Mouse (Mus musculus): ENCODE results near the gene Areg. TPM values are rescaled to one million over a fixed set of nuclear protein-coding genes. Genes with fewer than 3 reads are reported as not detected.
A peak's percentile ranks its signal among the peaks of the same experiment; 100 is the strongest.

Gene Areg
- total RNA-seq (2014; rRNA removed) = 1.6 TPM in 1 of 2 replicates, not detected in the other
- 0.77 and 0.94 TPM in 2 replicates for polyA plus RNA-seq (2015; fragmentation: Nextera tagmentation; extraction: Ambion mirVana)

DNA sequence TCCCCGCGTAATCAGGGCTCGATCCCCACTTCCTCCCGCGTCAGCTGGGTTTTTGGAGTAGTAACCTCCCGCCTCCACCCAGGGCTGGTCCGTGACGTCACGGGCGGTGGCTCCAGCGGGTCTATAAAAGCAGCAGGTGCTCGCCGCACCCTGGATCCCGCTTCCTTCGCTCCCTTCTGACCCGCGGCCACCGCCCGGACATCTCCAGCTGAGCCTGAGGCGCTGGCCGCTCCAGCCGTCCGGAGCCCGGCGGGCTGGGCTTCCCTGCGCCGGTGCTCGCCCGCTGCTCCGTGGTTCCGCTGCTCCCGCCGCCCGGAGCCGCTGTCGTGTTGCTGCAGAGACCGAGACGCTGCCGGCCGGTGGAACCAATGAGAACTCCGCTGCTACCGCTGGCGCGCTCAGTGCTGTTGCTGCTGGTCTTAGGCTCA lies at the start of gene Areg:
Gene Areg, plus strand, starts transcription at position 154 of the 428 bp plus-strand sequence.
- 0 out of 2 replicates have a peak, but pooled peaks have one; percentile 24 for TF ChIP-seq CTCF (IDR thresholded peaks at IDR 0.05; ENCODE audit: low read depth)
- peak; percentile 91 for ATAC-seq
- peak; percentile 68 for DNase-seq (ENCODE audit: low spot score)
- peak within 1 kb of the TSS; percentile 87 for H3K4me2 ChIP-seq (ENCODE audit: low read depth, low read length)
- H3K9ac ChIP-seq (replicated peaks; ENCODE audit: low read length) = peak within 1 kb of the TSS; percentile 44; the same call in 1 of the 2 replicates
- peaks cover 6% of the 10 kb centered on the region; the same call in 1 of the 2 replicates for H3K27me3 ChIP-seq (ENCODE audit: insufficient read depth, low read length)
- H3K36me3 ChIP-seq (ENCODE audit: insufficient read depth, low read length) = no peaks in the 10 kb centered on the region
- WGBS = under 1% methylated on average over 44 of the region's 44 CpGs
- H3K9me3 ChIP-seq (ENCODE audit: low read length) = no peaks in the 10 kb centered on the region
- no peak within 1 kb of the TSS for H3K27ac ChIP-seq
- H3K4me1 ChIP-seq (ENCODE audit: insufficient read depth, low read length) = no peaks in the 10 kb centered on the region; the same call in 1 of the 2 replicates
- H3K4me3 ChIP-seq (ENCODE audit: low read length) = peak within 1 kb of the TSS; percentile 55

DNA sequence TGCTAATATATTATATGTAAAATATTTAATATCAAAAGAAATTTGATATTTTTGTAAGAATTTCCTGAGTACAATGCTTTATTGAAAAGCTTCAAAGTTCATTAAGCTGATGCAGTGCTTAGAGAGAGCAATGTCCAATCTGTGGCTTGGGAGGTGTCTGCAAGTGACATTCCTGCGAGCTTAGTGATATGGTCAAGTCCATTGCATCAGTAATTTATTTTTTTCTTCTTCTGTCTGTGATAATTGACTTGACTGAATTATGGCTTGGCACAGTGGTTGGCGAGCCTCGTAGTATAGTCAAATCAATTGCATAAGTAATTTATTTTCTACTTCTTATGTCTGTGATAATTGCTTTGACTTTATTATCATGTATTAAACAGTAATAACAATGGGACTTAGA lies 49.1 kb upstream of the Areg start:
- no peaks in the 10 kb centered on the region for H3K9me3 ChIP-seq (ENCODE audit: low read length)
- WGBS = 85% methylated on average over 3 of the region's 3 CpGs
- DNase-seq (ENCODE audit: low spot score) = no peak
- no peak overlapping the region for H3K27ac ChIP-seq
- no peak for TF ChIP-seq CTCF (IDR thresholded peaks at IDR 0.05; ENCODE audit: low read depth)
- H3K4me3 ChIP-seq (ENCODE audit: low read length) = no peak overlapping the region
- ATAC-seq = no peak
- no peaks in the 10 kb centered on the region for H3K4me1 ChIP-seq (ENCODE audit: insufficient read depth, low read length)
- H3K36me3 ChIP-seq (ENCODE audit: insufficient read depth, low read length) = no peaks in the 10 kb centered on the region
- no peak overlapping the region for H3K9ac ChIP-seq (replicated peaks; ENCODE audit: low read length)
- no peaks in the 10 kb centered on the region for H3K27me3 ChIP-seq (ENCODE audit: insufficient read depth, low read length)
- H3K4me2 ChIP-seq (ENCODE audit: low read depth, low read length) = no peak overlapping the region

DNA sequence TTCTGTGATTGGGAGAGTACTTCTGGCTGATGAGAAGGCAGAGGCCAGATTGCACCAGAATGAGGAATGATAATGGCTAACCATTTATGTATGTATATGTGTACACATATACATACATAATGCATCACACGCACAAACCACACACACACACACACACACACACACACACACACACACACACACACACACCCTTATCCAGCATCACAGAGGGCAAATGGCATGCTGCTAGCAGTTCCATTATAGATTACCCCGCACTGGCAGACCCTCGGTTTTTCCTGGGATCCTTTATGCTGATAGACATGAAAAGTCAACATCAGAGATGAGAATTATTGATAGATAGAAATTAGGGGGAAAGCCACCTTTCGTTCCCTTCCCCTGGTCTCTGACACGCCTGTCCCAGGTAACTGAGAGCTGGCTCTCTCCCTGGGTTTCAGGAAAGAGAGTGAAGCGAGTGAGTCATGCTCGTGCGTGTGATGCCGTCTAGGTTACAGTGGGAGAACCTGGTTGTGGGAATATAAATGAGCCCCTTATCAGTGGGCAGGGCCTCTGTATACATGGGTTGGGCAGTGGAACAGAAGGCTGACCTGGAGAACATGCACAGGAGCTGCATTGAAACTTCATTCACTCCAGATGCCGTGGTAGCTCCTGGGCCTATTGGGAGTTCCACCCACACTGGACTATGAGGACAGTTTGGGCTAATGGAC lies 41.3 kb upstream of the Areg start:
- Histone ChIP-seq H3K9ac (replicated peaks; ENCODE audit: low read length) (no peak overlapping the region), H3K4me3 (ENCODE audit: low read length) (no peak overlapping the region), H3K27me3 (ENCODE audit: insufficient read depth, low read length) (no peaks in the 10 kb centered on the region), H3K4me1 (ENCODE audit: insufficient read depth, low read length) (no peaks in the 10 kb centered on the region), H3K9me3 (ENCODE audit: low read length) (no peaks in the 10 kb centered on the region), H3K27ac (no peak overlapping the region), H3K36me3 (ENCODE audit: insufficient read depth, low read length) (no peaks in the 10 kb centered on the region), H3K4me2 (ENCODE audit: low read depth, low read length) (no peak overlapping the region)
- no peak for TF ChIP-seq CTCF (IDR thresholded peaks at IDR 0.05; ENCODE audit: low read depth)
- ATAC-seq = no peak
- no peak for DNase-seq (ENCODE audit: low spot score)
- WGBS = 93% methylated on average over 10 of the region's 10 CpGs

DNA sequence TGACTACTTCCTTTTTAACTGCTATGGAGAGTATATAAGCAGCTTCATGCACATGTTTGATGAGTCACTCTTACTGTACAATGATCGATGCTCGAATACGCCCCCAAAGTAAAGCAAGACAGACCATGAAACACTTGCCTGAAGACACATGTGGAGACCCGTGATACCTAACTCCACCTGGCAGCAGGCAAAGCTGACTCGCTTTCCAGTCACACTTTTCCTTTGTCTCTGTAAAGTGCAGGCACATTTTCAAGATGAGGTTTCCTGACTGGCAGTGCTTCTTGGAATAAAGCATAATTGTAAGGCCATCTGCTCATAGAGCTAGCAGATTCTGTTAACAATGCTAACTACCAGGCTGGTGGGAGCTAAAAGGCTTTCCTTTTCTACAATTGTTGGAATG lies 37.7 kb upstream of the Areg start:
- Histone ChIP-seq H3K9me3 (ENCODE audit: low read length) (no peaks in the 10 kb centered on the region), H3K36me3 (ENCODE audit: insufficient read depth, low read length) (no peaks in the 10 kb centered on the region), H3K9ac (replicated peaks; ENCODE audit: low read length) (no peak overlapping the region), H3K27ac (no peak overlapping the region), H3K4me3 (ENCODE audit: low read length) (no peak overlapping the region), H3K4me2 (ENCODE audit: low read depth, low read length) (no peak overlapping the region), H3K27me3 (ENCODE audit: insufficient read depth, low read length) (no peaks in the 10 kb centered on the region), H3K4me1 (ENCODE audit: insufficient read depth, low read length) (no peaks in the 10 kb centered on the region)
- ATAC-seq (no peak), DNase-seq (ENCODE audit: low spot score) (no peak)
- 89% methylated on average over 5 of the region's 5 CpGs for WGBS
- no peak for TF ChIP-seq CTCF (IDR thresholded peaks at IDR 0.05; ENCODE audit: low read depth)

DNA sequence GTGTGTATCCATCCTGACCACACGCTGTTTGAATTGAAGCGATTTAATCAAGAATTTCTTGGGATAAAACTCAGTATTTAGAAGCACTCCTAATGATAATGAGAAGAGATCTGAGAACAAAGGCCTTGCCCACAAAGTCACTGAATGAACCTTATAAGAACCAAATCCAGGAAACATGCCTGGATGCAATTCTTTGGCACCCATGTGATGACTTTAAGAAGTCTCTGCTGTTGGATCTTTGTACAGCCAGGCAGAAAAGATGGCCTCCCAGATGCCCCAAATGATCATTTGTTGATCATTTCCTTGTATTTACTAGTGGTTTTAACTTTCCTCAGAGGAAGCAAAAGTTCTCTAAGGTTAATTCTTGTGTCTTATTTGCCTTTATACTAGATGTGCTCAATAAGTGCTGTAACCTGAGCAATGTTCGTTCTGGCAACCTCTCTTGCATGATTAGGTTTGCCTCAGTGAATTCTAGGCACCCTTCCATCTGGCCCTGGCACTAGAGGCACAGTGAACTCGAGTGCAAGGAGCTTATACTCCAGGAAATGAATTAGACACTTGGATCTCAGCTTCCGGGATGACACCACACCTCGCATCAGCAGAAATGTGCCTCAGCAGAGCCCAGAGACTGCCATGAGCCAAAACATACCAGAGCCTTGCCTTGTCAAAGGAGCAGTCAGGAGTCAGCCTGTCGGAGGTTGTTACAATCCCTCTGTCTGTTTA lies 35.3 kb upstream of the Areg start:
- no peak for TF ChIP-seq CTCF (IDR thresholded peaks at IDR 0.05; ENCODE audit: low read depth)
- no peaks in the 10 kb centered on the region for H3K9me3 ChIP-seq (ENCODE audit: low read length)
- H3K27ac ChIP-seq = no peak overlapping the region
- no peak overlapping the region for H3K4me2 ChIP-seq (ENCODE audit: low read depth, low read length)
- no peak overlapping the region for H3K4me3 ChIP-seq (ENCODE audit: low read length)
- no peak overlapping the region for H3K9ac ChIP-seq (replicated peaks; ENCODE audit: low read length)
- H3K27me3 ChIP-seq (ENCODE audit: insufficient read depth, low read length) = no peaks in the 10 kb centered on the region
- peak; percentile 79 for DNase-seq (ENCODE audit: low spot score)
- H3K36me3 ChIP-seq (ENCODE audit: insufficient read depth, low read length) = no peaks in the 10 kb centered on the region
- WGBS = 55% methylated on average over 7 of the region's 7 CpGs
- peak; percentile 92 for ATAC-seq
- no peaks in the 10 kb centered on the region for H3K4me1 ChIP-seq (ENCODE audit: insufficient read depth, low read length)

DNA sequence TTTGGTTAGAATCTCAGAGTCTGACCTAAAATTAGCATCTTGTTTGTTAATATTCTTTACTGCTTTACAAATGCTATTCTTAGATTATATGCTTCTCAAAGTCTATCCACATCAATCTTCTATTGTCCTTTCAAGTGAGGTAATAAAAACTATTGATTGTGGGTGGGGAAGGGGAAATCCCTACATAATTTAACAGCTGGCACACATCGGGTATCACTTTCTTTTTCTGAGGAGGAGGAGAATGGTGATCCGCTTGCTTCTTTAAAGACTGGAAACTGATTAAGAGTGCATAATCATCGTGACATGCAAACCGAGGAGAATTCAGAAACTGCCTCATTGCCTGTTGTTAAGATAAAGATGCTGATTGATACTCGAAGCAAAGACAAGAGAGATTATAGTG lies 33.2 kb upstream of the Areg start:
- ATAC-seq (no peak), DNase-seq (ENCODE audit: low spot score) (no peak)
- no peak for TF ChIP-seq CTCF (IDR thresholded peaks at IDR 0.05; ENCODE audit: low read depth)
- Histone ChIP-seq H3K9ac (replicated peaks; ENCODE audit: low read length) (no peak overlapping the region), H3K4me3 (ENCODE audit: low read length) (no peak overlapping the region), H3K27ac (no peak overlapping the region), H3K36me3 (ENCODE audit: insufficient read depth, low read length) (no peaks in the 10 kb centered on the region), H3K4me1 (ENCODE audit: insufficient read depth, low read length) (no peaks in the 10 kb centered on the region), H3K27me3 (ENCODE audit: insufficient read depth, low read length) (no peaks in the 10 kb centered on the region), H3K4me2 (ENCODE audit: low read depth, low read length) (no peak overlapping the region), H3K9me3 (ENCODE audit: low read length) (no peaks in the 10 kb centered on the region)
- WGBS = 76% methylated on average over 5 of the region's 5 CpGs

Measured in hindbrain, postnatal 0 days (tissue).